Mouse (Mus musculus) embryonic facial prominence, embryonic 10.5 days (tissue): ENCODE measurements around the gene Olfr628. TPM values are rescaled to one million over a fixed set of nuclear protein-coding genes. Genes with fewer than 3 reads are reported as not detected.
"Not testable (repeated sequence)": the region's sequence is repeated elsewhere in the genome, so short reads cannot be mapped to it uniquely, and the experiment has no call there.

Experiments used
- DNase-seq: peaks from one replicate; pipeline ENCODE4 v3.0.0-alpha.2; 2017; ENCODE audit warnings: low spot score
- H3K27ac ChIP-seq: fragments of 300-500 bp; sonication (generic); replicated peaks from 2 replicates; pipeline ENCODE4 v1.5.1; 2016; ENCODE audit warnings: mild to moderate bottlenecking
- H3K27me3 ChIP-seq: fragments of 300-500 bp; sonication (generic); replicated peaks from 2 replicates; pipeline ENCODE4 v1.6.1; 2016; ENCODE audit warnings: low read depth, mild to moderate bottlenecking; ENCODE audit not compliant: poor library complexity, severe bottlenecking
- H3K36me3 ChIP-seq: fragments of 300-500 bp; sonication (generic); replicated peaks from 2 replicates; pipeline ENCODE4 v1.6.1; 2016; ENCODE audit warnings: mild to moderate bottlenecking, moderate library complexity
- H3K4me1 ChIP-seq: fragments of 300-500 bp; sonication (generic); 2 replicates; pipeline ENCODE4 v1.6.1; 2016
- H3K4me3 ChIP-seq: fragments of 300-500 bp; sonication (generic); 2 replicates; pipeline ENCODE4 v1.5.1; 2016; ENCODE audit warnings: mild to moderate bottlenecking, moderate library complexity
- H3K9me3 ChIP-seq: fragments of 300-500 bp; sonication (generic); 2 replicates; pipeline ENCODE4 v1.6.1; 2016; ENCODE audit warnings: mild to moderate bottlenecking
- WGBS: fragments of 180-500 bp; shearing (Covaris S2); methylation state at CpG from one replicate; pipeline ENCODE4 v1.1.7; 2016; 5-methylcytosine and 5-hydroxymethylcytosine counted together
- polyA plus RNA-seq: library from polyadenylated mRNA; unstranded; fragments of >200 nt; fragmentation: Nextera tagmentation; extraction: Ambion mirVana; gene quantifications from 2 replicates; pipeline ENCODE4 v1.2.1, GENCODE M21; 2016

Olfr628 gene
- not detected in 2 replicates for polyA plus RNA-seq

DNA sequence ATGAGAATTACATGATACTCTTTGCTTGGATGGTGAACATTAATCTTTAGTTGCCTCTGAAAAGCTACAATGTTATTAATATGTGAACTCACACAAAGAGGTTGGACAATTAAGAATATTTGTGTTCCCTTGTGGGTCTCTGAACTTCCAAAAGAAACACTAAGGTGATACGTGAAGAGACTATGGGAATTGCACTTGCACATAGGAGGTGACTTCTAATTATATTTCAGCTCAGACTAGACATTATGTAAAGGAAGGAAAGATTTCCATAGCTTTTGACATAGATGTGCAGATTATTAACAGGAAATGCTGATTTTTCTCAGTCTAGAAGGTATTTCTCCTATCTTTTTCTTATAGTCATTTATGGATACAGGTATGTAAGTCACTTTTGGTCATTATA is at the start of gene Olfr628:
TSS of gene Olfr628 (plus strand) at position 301 of the 400 bp plus-strand sequence.
- H3K27ac ChIP-seq, result no peak within 1 kb of the TSS
- DNase-seq, result no peak
- H3K4me1 ChIP-seq, result no peaks in the 10 kb centered on the region
- H3K36me3 ChIP-seq, result no peaks in the 10 kb centered on the region
- 83% methylated on average over 1 of the region's 1 CpGs for WGBS
- H3K9me3 ChIP-seq, result no peaks in the 10 kb centered on the region
- no peaks in the 10 kb centered on the region for H3K27me3 ChIP-seq
- H3K4me3 ChIP-seq, result no peak within 1 kb of the TSS

DNA sequence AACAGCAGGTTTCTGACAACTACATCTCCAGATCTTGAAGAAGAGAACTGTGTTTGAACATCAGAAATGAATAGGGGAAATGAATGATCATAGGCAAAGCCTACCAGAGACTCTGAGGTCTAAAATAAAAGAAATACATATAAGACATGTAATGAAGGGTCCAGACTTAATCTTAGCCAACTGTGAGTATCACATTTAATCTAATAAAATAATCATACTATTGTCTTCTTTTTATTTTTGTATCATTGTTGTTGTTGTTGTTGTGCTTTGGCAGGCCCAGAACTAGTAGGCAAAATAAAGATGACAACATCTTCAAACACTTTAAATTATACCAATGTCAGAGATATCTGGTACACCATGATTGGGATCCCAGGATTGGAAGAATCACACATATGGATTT is 47.8 kb upstream of the Olfr628 start, which contains the start of gene Olfr625-ps1:
TSS of gene Olfr625-ps1 (plus strand) at position 301 of the 400 bp plus-strand sequence.
- Histone ChIP-seq H3K4me1 (no peaks in the 10 kb centered on the region), H3K9me3 (no peaks in the 10 kb centered on the region), H3K36me3 (no peaks in the 10 kb centered on the region), H3K27me3 (no peaks in the 10 kb centered on the region), H3K27ac (no peak within 1 kb of the TSS), H3K4me3 (no peak within 1 kb of the TSS)
- no peak for DNase-seq

DNA sequence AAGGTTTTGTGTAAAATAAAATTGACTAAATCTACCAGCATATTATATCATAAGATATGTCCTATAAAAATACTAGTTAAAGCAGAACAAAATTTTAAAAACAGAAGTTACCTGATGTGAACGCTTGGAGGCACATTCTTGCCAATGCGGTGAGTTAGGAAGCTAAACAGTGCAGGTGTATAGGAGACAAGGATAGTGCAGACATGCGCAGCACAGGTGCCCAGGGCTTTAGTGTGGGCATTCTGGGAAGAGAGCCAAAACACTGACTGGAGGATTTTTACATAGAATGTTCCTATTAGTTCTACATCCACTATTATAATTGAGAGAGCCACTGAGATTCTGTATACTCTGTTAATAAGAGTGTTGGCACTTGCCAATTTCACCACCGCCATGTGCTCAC is 30.7 kb upstream of the Olfr628 start:
- H3K36me3 ChIP-seq, result no peaks in the 10 kb centered on the region
- WGBS, result 94% methylated on average over 4 of the region's 4 CpGs
- no peak overlapping the region for H3K27ac ChIP-seq

DNA sequence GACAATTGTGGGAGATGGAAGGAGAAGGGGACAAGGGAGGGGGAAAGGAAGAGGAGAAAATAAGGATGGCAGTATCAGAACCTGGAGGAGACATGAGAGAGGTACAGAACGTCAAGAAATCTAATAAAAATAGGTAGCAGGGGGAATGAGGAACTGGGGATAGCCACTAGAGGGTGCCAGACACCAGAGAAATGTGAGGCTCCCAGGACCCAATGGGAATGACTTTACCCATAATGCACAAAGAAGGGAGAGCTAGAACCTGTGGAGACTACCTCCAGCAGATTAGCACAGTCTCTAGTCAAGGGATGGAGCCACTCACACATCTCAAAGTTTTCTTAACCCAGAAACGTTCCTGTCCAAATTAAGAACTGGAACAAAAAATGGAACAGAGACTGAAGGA is 18.1 kb upstream of the Olfr628 start:
- Histone ChIP-seq H3K9me3 (no peaks in the 10 kb centered on the region), H3K4me1 (no peaks in the 10 kb centered on the region), H3K27me3 (no peaks in the 10 kb centered on the region), H3K27ac (no peak overlapping the region), H3K36me3 (no peaks in the 10 kb centered on the region), H3K4me3 (no peak overlapping the region)
- DNase-seq, result no peak
- WGBS, result 37% methylated on average over 2 of the region's 2 CpGs

More for the DNA sequence above, 30.7 kb upstream of the Olfr628 start:
- Histone ChIP-seq H3K4me1 (no peaks in the 10 kb centered on the region), H3K9me3 (no peaks in the 10 kb centered on the region), H3K27me3 (no peaks in the 10 kb centered on the region), H3K4me3 (no peak overlapping the region)
- DNase-seq, result no peak

DNA sequence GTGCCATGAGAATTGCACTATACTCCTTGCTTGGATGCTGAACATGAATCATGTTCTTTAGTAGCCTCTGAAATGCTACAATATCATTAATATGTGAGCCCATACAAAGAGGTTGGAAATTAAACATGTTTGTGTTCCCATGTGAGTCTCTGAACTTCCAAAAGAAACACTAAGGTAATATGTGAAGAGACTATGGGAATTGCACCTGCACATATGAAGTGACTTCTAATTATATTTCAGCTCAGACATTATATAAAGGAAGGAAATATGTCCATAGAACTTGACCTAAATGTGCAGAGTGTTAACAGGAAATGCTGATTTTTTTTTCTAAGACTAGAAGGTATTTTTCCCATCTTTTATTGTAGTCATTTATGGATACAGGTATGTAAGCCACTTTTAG is 15.8 kb upstream of the Olfr628 start, which contains the start of gene Olfr243:
TSS of gene Olfr243 (plus strand) at position 301 of the 400 bp plus-strand sequence.
- no peak for DNase-seq
- Histone ChIP-seq H3K36me3 (no peaks in the 10 kb centered on the region), H3K27me3 (no peaks in the 10 kb centered on the region), H3K9me3 (peaks cover 2% of the 10 kb centered on the region; the same call in 1 of the 2 replicates), H3K4me3 (no peak within 1 kb of the TSS), H3K27ac (no peak within 1 kb of the TSS), H3K4me1 (no peaks in the 10 kb centered on the region)

DNA sequence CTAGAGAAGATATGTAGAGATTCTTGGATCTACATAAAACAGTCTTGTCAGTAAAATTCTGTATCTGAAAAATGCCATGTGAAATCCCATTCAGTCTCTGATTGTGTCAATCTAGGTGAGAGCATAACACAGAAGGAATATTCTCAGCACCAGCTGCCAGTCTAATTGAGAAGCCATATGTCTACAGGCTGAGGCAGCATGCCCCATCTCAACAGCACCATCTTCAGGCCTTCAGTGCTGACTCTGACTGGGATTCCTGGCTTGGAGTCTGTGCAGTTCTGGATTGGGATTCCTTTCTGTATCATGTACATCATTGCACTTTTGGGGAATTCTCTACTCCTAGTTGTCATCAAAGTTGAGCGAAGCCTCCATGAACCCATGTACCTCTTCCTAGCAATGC is 13.8 kb upstream of the Olfr628 start:
- not testable (repeated sequence) for H3K36me3 ChIP-seq, H3K27ac ChIP-seq, H3K9me3 ChIP-seq, H3K4me1 ChIP-seq, H3K4me3 ChIP-seq, DNase-seq, H3K27me3 ChIP-seq
- 91% methylated on average over 1 of the region's 1 CpGs for WGBS

DNA sequence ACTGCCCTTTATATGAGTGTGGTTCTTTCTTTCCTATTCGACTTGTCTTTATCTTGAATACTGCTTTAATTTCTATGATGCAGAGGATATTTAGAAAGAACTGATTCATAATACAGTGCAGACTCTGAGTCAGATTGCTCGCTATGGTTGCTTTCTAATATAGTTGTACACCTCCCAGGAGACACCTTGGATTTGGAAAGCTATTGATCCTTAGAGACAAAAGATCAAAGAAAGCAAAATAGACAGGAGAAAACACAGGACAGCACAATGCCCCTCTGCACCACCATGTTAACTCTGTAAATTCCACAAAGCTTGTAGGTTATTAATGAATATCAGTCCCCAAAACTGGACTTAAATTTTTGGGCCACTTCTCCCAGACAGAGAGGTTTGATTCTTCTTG is 14.7 kb downstream of the Olfr628 start, which contains the start of gene Olfr629:
TSS of gene Olfr629 (minus strand) at position 101 of the 400 bp plus-strand sequence.
- Histone ChIP-seq H3K27me3 (no peaks in the 10 kb centered on the region), H3K27ac (no peak within 1 kb of the TSS), H3K9me3 (no peaks in the 10 kb centered on the region), H3K4me3 (no peak within 1 kb of the TSS), H3K36me3 (no peaks in the 10 kb centered on the region), H3K4me1 (no peaks in the 10 kb centered on the region)
- no peak for DNase-seq
- 87% methylated on average over 2 of the region's 2 CpGs for WGBS

DNA sequence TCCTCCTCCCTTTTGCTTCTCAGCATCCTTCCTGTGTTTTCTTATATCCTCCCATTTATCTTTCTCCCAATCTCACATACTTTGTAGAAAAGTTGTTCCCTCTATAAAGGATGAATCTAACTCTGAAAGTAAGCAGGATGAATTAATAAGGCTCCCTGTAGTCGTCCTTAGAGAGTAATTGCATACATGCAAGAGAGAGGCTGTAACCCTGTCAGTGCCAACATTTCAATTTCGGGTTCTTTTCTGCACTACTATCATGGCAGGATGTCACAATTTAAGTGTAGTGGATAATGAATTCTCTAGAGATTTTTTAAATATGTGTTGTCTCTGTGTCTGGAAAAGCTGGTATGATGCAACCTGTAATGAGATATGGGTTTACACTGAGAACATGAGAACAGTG is 27.1 kb downstream of the Olfr628 start, which contains the start of gene Olfr630:
TSS of gene Olfr630 (minus strand) at position 101 of the 400 bp plus-strand sequence.
- WGBS, result 49% methylated on average over 2 of the region's 2 CpGs
- DNase-seq, result no peak

DNA sequence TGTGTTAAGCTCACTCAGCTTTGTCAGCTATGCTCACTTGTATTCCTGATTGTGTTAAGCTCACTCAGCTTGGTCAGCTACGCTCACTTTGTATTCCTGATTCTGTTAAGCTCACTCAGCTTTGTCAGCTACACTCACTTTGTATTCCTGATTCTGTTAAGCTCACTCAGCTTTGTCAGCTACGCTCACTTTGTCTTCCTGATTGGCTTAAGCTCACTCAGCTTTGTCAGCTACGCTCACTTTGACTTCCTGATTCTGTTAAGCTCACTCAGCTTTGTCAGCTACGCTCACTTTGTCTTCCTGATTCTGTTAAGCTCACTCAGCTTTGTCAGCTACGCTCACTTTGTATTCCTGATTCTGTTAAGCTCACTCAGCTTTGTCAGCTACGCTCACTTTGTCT is 32.0 kb downstream of the Olfr628 start:
- WGBS, result 93% methylated on average over 6 of the region's 6 CpGs
- not testable (repeated sequence) for H3K9me3 ChIP-seq, H3K4me1 ChIP-seq, H3K36me3 ChIP-seq, H3K4me3 ChIP-seq, H3K27ac ChIP-seq, DNase-seq, H3K27me3 ChIP-seq

More for the DNA sequence above, 27.1 kb downstream of the Olfr628 start, which contains the start of gene Olfr630:
- Histone ChIP-seq H3K36me3 (no peaks in the 10 kb centered on the region), H3K9me3 (no peaks in the 10 kb centered on the region), H3K27ac (no peak within 1 kb of the TSS), H3K27me3 (no peaks in the 10 kb centered on the region), H3K4me1 (no peaks in the 10 kb centered on the region), H3K4me3 (no peak within 1 kb of the TSS)

DNA sequence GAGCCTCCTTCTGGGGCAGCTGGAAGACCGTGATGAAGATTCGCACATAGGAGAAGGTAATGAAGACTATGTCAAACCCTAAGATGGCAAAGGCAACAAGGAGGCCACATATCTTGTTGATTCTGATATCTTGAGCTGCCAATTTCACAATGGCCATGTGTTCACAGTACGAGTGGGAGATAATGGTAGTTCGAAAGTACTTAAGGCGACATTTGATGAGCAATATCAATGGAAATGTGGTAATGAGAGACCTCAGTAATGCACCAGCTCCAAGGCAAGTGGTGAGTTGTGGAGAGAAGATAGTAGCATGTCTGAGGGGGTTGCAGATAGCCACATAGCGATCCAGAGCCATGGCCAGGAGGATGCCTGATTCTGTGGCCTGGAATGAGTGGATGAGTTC is 37.5 kb downstream of the Olfr628 start:
- not testable (repeated sequence) for H3K9me3 ChIP-seq, H3K27ac ChIP-seq

DNA sequence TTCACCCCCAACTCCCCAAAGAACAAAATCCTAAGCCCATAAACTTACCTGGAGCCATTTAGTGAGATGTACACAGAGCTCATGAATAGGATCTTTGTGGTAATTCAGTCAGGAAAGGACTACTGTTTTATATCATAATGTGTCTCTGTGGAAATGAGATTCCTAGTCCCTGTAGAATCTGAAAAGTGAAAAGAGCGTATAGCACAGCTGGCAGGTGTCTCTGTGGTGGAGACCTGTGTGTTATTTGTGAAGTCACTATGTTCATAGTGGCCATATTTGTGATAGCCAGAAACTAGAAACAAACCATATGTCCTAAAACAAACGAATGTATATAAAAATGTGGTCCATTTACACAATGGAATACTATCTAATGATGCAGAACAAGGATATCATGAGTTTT is 41.3 kb downstream of the Olfr628 start, which contains the start of gene Olfr69:
TSS of gene Olfr69 (minus strand) at position 101 of the 400 bp plus-strand sequence.
- Histone ChIP-seq H3K27ac (no peak within 1 kb of the TSS), H3K27me3 (no peaks in the 10 kb centered on the region), H3K4me1 (no peaks in the 10 kb centered on the region), H3K36me3 (no peaks in the 10 kb centered on the region), H3K9me3 (no peaks in the 10 kb centered on the region), H3K4me3 (no peak within 1 kb of the TSS)
- WGBS, result 77% methylated on average over 2 of the region's 2 CpGs
- DNase-seq, result no peak

More for the DNA sequence above, 37.5 kb downstream of the Olfr628 start:
- WGBS, result 91% methylated on average over 6 of the region's 6 CpGs
- DNase-seq, H3K4me1 ChIP-seq, H3K4me3 ChIP-seq, H3K36me3 ChIP-seq, H3K27me3 ChIP-seq: not testable (repeated sequence)

DNA sequence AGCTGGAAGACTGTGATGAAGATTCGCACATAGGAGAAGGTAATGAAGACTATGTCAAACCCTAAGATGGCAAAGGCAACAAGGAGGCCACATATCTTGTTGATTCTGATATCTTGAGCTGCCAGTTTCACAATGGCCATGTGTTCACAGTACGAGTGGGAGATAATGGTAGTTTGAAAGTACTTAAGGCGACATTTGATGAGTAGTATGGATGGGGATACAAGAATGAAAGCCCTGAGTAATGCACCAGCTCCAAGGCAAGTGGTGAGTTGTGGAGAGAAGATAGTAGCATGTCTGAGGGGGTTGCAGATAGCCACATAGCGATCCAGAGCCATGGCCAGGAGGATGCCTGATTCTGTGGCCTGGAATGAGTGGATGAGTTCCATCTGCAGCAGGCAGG is 47.5 kb downstream of the Olfr628 start:
- not testable (repeated sequence) for H3K9me3 ChIP-seq, H3K4me3 ChIP-seq, H3K27ac ChIP-seq, H3K36me3 ChIP-seq, H3K4me1 ChIP-seq, H3K27me3 ChIP-seq, DNase-seq
- WGBS, result 80% methylated on average over 4 of the region's 4 CpGs

DNA sequence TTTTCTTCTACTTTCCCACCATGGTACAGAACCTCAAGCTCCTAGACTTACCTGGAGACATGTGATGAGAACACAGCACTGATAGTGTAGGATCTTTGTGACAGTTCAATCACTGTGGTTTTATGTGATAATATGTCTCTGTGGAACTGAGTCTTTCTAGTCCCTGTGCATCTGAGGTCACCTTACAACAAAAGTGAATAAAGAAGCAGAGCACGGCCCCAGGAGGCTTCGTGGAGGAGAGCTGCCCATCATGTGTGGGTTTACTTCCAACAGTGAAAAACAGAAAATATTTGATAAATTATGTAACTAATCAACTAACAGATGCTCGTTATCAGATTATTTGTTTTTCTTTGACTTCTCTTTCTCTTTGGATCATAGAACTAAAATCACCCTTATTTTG is 49.4 kb downstream of the Olfr628 start, which contains the start of gene Olfr68:
TSS of gene Olfr68 (minus strand) at position 101 of the 400 bp plus-strand sequence.
- Histone ChIP-seq H3K4me1 (no peaks in the 10 kb centered on the region), H3K36me3 (no peaks in the 10 kb centered on the region), H3K4me3 (no peak within 1 kb of the TSS), H3K27me3 (no peaks in the 10 kb centered on the region), H3K27ac (no peak within 1 kb of the TSS), H3K9me3 (no peaks in the 10 kb centered on the region)
- WGBS, result 83% methylated on average over 3 of the region's 3 CpGs
- DNase-seq, result no peak
